Mouse (Mus musculus): ENCODE measurements around the gene Foxo1. TPM values are rescaled to one million over a fixed set of nuclear protein-coding genes. Genes with fewer than 3 reads are reported as not detected.
A peak's percentile ranks its signal among the peaks of the same experiment; 100 is the strongest.

Gene Foxo1
- polyA plus RNA-seq (2015; fragmentation: Nextera tagmentation; extraction: Ambion mirVana) = 2.3 and 3.0 TPM in 2 replicates

- Histone ChIP-seq H3K27ac (ENCODE audit: low read depth, low read length) (peak within 1 kb of the TSS; percentile 74; the same call in 1 of the 2 replicates), H3K36me3 (ENCODE audit: control insufficient read depth, insufficient read depth, low read length) (no peaks in the 10 kb centered on the region), H3K9ac (ENCODE audit: low read depth, low read length) (peak within 1 kb of the TSS; percentile 72), H3K4me2 (ENCODE audit: low read length) (peak within 1 kb of the TSS; percentile 93), H3K4me1 (ENCODE audit: control insufficient read depth, insufficient read depth, low read depth, low read length) (peaks cover 24% of the 10 kb centered on the region), H3K9me3 (ENCODE audit: control insufficient read depth, low read length) (no peaks in the 10 kb centered on the region), H3K27me3 (replicated peaks; ENCODE audit: control insufficient read depth, insufficient read depth, low read length) (peaks cover 35% of the 10 kb centered on the region), H3K4me3 (ENCODE audit: low read length) (peak within 1 kb of the TSS; percentile 89)
- WGBS = under 1% methylated on average over 75 of the region's 85 CpGs
- peak; percentile 97 for ATAC-seq
Observed at GRCm38 (mm10) chr3:52267652-52268486, at the start of gene Foxo1. TSS of gene Foxo1 (plus strand) at chr3:52268336.

GRCm38 (mm10) chr3:52218864-52219263 is 49.3 kb upstream of the Foxo1 start:
- Histone ChIP-seq H3K27ac (ENCODE audit: low read depth, low read length) (no peak overlapping the region), H3K4me2 (ENCODE audit: low read length) (no peak overlapping the region), H3K9ac (ENCODE audit: low read depth, low read length) (no peak overlapping the region), H3K4me3 (ENCODE audit: low read length) (no peak overlapping the region), H3K4me1 (ENCODE audit: control insufficient read depth, insufficient read depth, low read depth, low read length) (no peaks in the 10 kb centered on the region), H3K9me3 (ENCODE audit: control insufficient read depth, low read length) (0 out of 2 replicates have a peak, but pooled peaks cover 2% of the 10 kb centered on the region), H3K36me3 (ENCODE audit: control insufficient read depth, insufficient read depth, low read length) (no peaks in the 10 kb centered on the region), H3K27me3 (replicated peaks; ENCODE audit: control insufficient read depth, insufficient read depth, low read length) (no peaks in the 10 kb centered on the region)
- ATAC-seq = no peak
- 62% methylated on average over 7 of the region's 7 CpGs for WGBS

GRCm38 (mm10) chr3:52221082-52221481 is 47.1 kb upstream of the Foxo1 start:
- no peak overlapping the region for H3K9ac ChIP-seq (ENCODE audit: low read depth, low read length)
- no peak for ATAC-seq
- no peaks in the 10 kb centered on the region for H3K4me1 ChIP-seq (ENCODE audit: control insufficient read depth, insufficient read depth, low read depth, low read length)
- H3K4me2 ChIP-seq (ENCODE audit: low read length) = no peak overlapping the region
- no peak overlapping the region for H3K4me3 ChIP-seq (ENCODE audit: low read length)
- no peak overlapping the region for H3K27ac ChIP-seq (ENCODE audit: low read depth, low read length)
- no peaks in the 10 kb centered on the region for H3K9me3 ChIP-seq (ENCODE audit: control insufficient read depth, low read length)
- no peaks in the 10 kb centered on the region for H3K27me3 ChIP-seq (replicated peaks; ENCODE audit: control insufficient read depth, insufficient read depth, low read length)
- H3K36me3 ChIP-seq (ENCODE audit: control insufficient read depth, insufficient read depth, low read length) = no peaks in the 10 kb centered on the region
- 82% methylated on average over 3 of the region's 3 CpGs for WGBS

GRCm38 (mm10) chr3:52221931-52222330 is 46.2 kb upstream of the Foxo1 start:
- no peak for ATAC-seq

GRCm38 (mm10) chr3:52236488-52236887 is 31.6 kb upstream of the Foxo1 start:
- ATAC-seq = no peak
- 81% methylated on average over 4 of the region's 4 CpGs for WGBS
- Histone ChIP-seq H3K9ac (ENCODE audit: low read depth, low read length) (no peak overlapping the region), H3K4me2 (ENCODE audit: low read length) (no peak overlapping the region), H3K36me3 (ENCODE audit: control insufficient read depth, insufficient read depth, low read length) (no peaks in the 10 kb centered on the region), H3K9me3 (ENCODE audit: control insufficient read depth, low read length) (no peaks in the 10 kb centered on the region), H3K4me1 (ENCODE audit: control insufficient read depth, insufficient read depth, low read depth, low read length) (no peaks in the 10 kb centered on the region), H3K4me3 (ENCODE audit: low read length) (no peak overlapping the region), H3K27ac (ENCODE audit: low read depth, low read length) (no peak overlapping the region), H3K27me3 (replicated peaks; ENCODE audit: control insufficient read depth, insufficient read depth, low read length) (no peaks in the 10 kb centered on the region; the same call in 1 of the 2 replicates)

More at GRCm38 (mm10) chr3:52221931-52222330, 46.2 kb upstream of the Foxo1 start:
- H3K4me1 ChIP-seq (ENCODE audit: control insufficient read depth, insufficient read depth, low read depth, low read length) = no peaks in the 10 kb centered on the region
- no peak overlapping the region for H3K9ac ChIP-seq (ENCODE audit: low read depth, low read length)
- no peaks in the 10 kb centered on the region for H3K9me3 ChIP-seq (ENCODE audit: control insufficient read depth, low read length)
- H3K36me3 ChIP-seq (ENCODE audit: control insufficient read depth, insufficient read depth, low read length) = no peaks in the 10 kb centered on the region
- H3K4me2 ChIP-seq (ENCODE audit: low read length) = no peak overlapping the region
- H3K4me3 ChIP-seq (ENCODE audit: low read length) = no peak overlapping the region
- WGBS = 80% methylated on average over 5 of the region's 5 CpGs
- no peaks in the 10 kb centered on the region for H3K27me3 ChIP-seq (replicated peaks; ENCODE audit: control insufficient read depth, insufficient read depth, low read length)
- no peak overlapping the region for H3K27ac ChIP-seq (ENCODE audit: low read depth, low read length)

GRCm38 (mm10) chr3:52237136-52237535 is 31.0 kb upstream of the Foxo1 start:
- WGBS = 90% methylated on average over 3 of the region's 3 CpGs
- no peaks in the 10 kb centered on the region; the same call in 1 of the 2 replicates for H3K27me3 ChIP-seq (replicated peaks; ENCODE audit: control insufficient read depth, insufficient read depth, low read length)
- no peaks in the 10 kb centered on the region for H3K4me1 ChIP-seq (ENCODE audit: control insufficient read depth, insufficient read depth, low read depth, low read length)
- H3K4me3 ChIP-seq (ENCODE audit: low read length) = no peak overlapping the region
- H3K9ac ChIP-seq (ENCODE audit: low read depth, low read length) = no peak overlapping the region
- no peak for ATAC-seq
- H3K4me2 ChIP-seq (ENCODE audit: low read length) = no peak overlapping the region
- H3K27ac ChIP-seq (ENCODE audit: low read depth, low read length) = no peak overlapping the region
- no peaks in the 10 kb centered on the region for H3K36me3 ChIP-seq (ENCODE audit: control insufficient read depth, insufficient read depth, low read length)
- no peaks in the 10 kb centered on the region for H3K9me3 ChIP-seq (ENCODE audit: control insufficient read depth, low read length)

GRCm38 (mm10) chr3:52241062-52241461 is 27.1 kb upstream of the Foxo1 start:
- H3K4me2 ChIP-seq (ENCODE audit: low read length) = no peak overlapping the region
- 89% methylated on average over 5 of the region's 5 CpGs for WGBS
- H3K9me3 ChIP-seq (ENCODE audit: control insufficient read depth, low read length) = no peaks in the 10 kb centered on the region
- no peak overlapping the region for H3K9ac ChIP-seq (ENCODE audit: low read depth, low read length)
- no peaks in the 10 kb centered on the region for H3K36me3 ChIP-seq (ENCODE audit: control insufficient read depth, insufficient read depth, low read length)
- H3K4me3 ChIP-seq (ENCODE audit: low read length) = no peak overlapping the region
- no peak for ATAC-seq
- H3K27me3 ChIP-seq (replicated peaks; ENCODE audit: control insufficient read depth, insufficient read depth, low read length) = no peaks in the 10 kb centered on the region; the same call in 1 of the 2 replicates
- no peaks in the 10 kb centered on the region for H3K4me1 ChIP-seq (ENCODE audit: control insufficient read depth, insufficient read depth, low read depth, low read length)
- no peak overlapping the region for H3K27ac ChIP-seq (ENCODE audit: low read depth, low read length)

GRCm38 (mm10) chr3:52242457-52243105 is 25.6 kb upstream of the Foxo1 start:
- H3K27ac ChIP-seq (ENCODE audit: low read depth, low read length) = no peak overlapping the region
- no peak overlapping the region for H3K4me2 ChIP-seq (ENCODE audit: low read length)
- no peaks in the 10 kb centered on the region for H3K36me3 ChIP-seq (ENCODE audit: control insufficient read depth, insufficient read depth, low read length)
- no peaks in the 10 kb centered on the region; the same call in 1 of the 2 replicates for H3K27me3 ChIP-seq (replicated peaks; ENCODE audit: control insufficient read depth, insufficient read depth, low read length)
- H3K4me1 ChIP-seq (ENCODE audit: control insufficient read depth, insufficient read depth, low read depth, low read length) = no peaks in the 10 kb centered on the region
- no peaks in the 10 kb centered on the region for H3K9me3 ChIP-seq (ENCODE audit: control insufficient read depth, low read length)
- peak; percentile 84 for ATAC-seq
- 40% methylated on average over 6 of the region's 6 CpGs for WGBS
- no peak overlapping the region for H3K4me3 ChIP-seq (ENCODE audit: low read length)
- H3K9ac ChIP-seq (ENCODE audit: low read depth, low read length) = no peak overlapping the region
